Comparison of ENCODE assay signal across 28 mouse cellular contexts in the genomic region with DNA sequence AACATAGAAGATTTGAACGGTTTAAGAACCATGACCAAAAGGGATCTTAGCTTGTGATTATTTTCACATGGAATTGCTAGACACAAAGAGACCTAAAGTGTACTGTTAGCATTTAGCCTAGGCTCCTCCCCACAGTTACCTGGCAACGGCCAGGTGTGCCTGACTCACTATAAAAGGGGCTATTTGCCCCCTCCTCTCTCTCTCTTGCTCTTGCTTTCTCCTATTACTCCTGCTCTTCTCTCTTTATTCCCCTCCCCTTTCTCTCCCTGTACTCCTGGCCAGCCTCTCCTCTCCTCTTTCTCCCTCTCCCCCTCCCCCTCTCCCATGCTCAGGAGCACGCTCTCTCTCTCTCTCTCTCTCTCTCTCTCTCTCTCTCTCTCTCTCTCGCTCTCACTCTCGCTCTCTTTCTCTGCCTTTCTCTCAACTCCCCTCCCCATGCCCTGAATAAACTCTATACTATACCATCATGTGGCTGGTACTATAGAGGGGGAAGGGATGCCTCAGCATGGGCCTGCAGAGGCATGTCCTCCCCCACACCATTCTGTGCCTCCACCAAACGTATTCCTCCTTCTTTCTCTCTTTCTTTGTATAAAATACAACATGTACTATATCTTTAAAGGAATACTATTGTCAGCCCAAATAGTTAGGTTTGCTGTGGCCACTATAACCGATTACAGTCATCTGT.
DNase-seq lines count a peak whose midpoint lies in the region; ATAC-seq lines count a peak whose summit lies in the region.
"Had no signal": no experiment of that assay in that cellular context is flagged by ENCODE, and none has a peak within 500 bp of the region (broad histone marks: within the 10 kb centered on the region; RNA-seq: fewer than 3 reads in every experiment).

No protein-coding gene starts in this region.

- no peak overlapping the region for H3K27ac ChIP-seq in hindbrain, embryonic 12.5 days
- no peak overlapping the region for H3K27ac ChIP-seq in hindbrain, embryonic 11.5 days (ENCODE audit: low read depth, low read length)
- H3K27ac ChIP-seq in midbrain, embryonic 11.5 days (ENCODE audit: low read depth, low read length), result no peak overlapping the region
- H3K27ac ChIP-seq in midbrain, embryonic 10.5 days (replicated peaks), result no peak overlapping the region
- H3K27ac ChIP-seq in embryonic facial prominence, embryonic 12.5 days, result no peak overlapping the region
- H3K27ac ChIP-seq in midbrain, embryonic 15.5 days, result no peak overlapping the region
- H3K27ac ChIP-seq: forebrain, embryonic 10.5 days; heart, embryonic 10.5 days; heart, embryonic 15.5 days; hindbrain, embryonic 13.5 days; layer of hippocampus, adult 2 months; left cerebral cortex, adult 2 months; limb, embryonic 15.5 days; liver, embryonic 13.5 days; neural tube, embryonic 12.5 days had no signal

- no peaks in the 10 kb centered on the region for H3K4me1 ChIP-seq in hindbrain, embryonic 12.5 days
- no peaks in the 10 kb centered on the region for H3K4me1 ChIP-seq in hindbrain, embryonic 11.5 days (replicated peaks; ENCODE audit: control insufficient read depth, insufficient read depth, low read length)
- H3K4me1 ChIP-seq in midbrain, embryonic 11.5 days (ENCODE audit: control insufficient read depth, insufficient read depth, low read length), result no peaks in the 10 kb centered on the region
- peaks cover 11% of the 10 kb centered on the region for H3K4me1 ChIP-seq in midbrain, embryonic 10.5 days
- peaks cover 6% of the 10 kb centered on the region; the same call in 1 of the 2 replicates for H3K4me1 ChIP-seq in embryonic facial prominence, embryonic 12.5 days
- H3K4me1 ChIP-seq in midbrain, embryonic 15.5 days, result no peaks in the 10 kb centered on the region
- H3K4me1 ChIP-seq: heart, embryonic 10.5 days; heart, embryonic 15.5 days; hindbrain, embryonic 13.5 days; limb, embryonic 15.5 days; liver, embryonic 13.5 days; neural tube, embryonic 12.5 days had no signal

- 66% methylated on average over 7 of the region's 7 CpGs for WGBS in hindbrain, embryonic 12.5 days
- 65% methylated on average over 7 of the region's 7 CpGs for WGBS in hindbrain, embryonic 11.5 days
- WGBS in midbrain, embryonic 11.5 days, result 62% methylated on average over 7 of the region's 7 CpGs
- WGBS in midbrain, embryonic 10.5 days, result 63% methylated on average over 7 of the region's 7 CpGs
- 52% methylated on average over 7 of the region's 7 CpGs for WGBS in embryonic facial prominence, embryonic 12.5 days
- 46% methylated on average over 7 of the region's 7 CpGs for WGBS in midbrain, embryonic 15.5 days

- no peak overlapping the region for H3K4me2 ChIP-seq in hindbrain, embryonic 12.5 days (replicated peaks)
- no peak overlapping the region for H3K4me2 ChIP-seq in hindbrain, embryonic 11.5 days (replicated peaks; ENCODE audit: low read depth, low read length)
- H3K4me2 ChIP-seq in midbrain, embryonic 11.5 days, result no peak overlapping the region
- no peak overlapping the region for H3K4me2 ChIP-seq in embryonic facial prominence, embryonic 12.5 days (replicated peaks)
- no peak overlapping the region for H3K4me2 ChIP-seq in midbrain, embryonic 15.5 days
- H3K4me2 ChIP-seq: heart, embryonic 15.5 days; hindbrain, embryonic 13.5 days; limb, embryonic 15.5 days; liver, embryonic 13.5 days; neural tube, embryonic 12.5 days had no signal

- H3K9ac ChIP-seq in hindbrain, embryonic 12.5 days, result no peak overlapping the region
- no peak overlapping the region for H3K9ac ChIP-seq in hindbrain, embryonic 11.5 days (ENCODE audit: low read depth, low read length)
- no peak overlapping the region for H3K9ac ChIP-seq in midbrain, embryonic 11.5 days (ENCODE audit: low read length)
- H3K9ac ChIP-seq in embryonic facial prominence, embryonic 12.5 days, result no peak overlapping the region
- no peak overlapping the region for H3K9ac ChIP-seq in midbrain, embryonic 15.5 days
- H3K9ac ChIP-seq: heart, embryonic 15.5 days; hindbrain, embryonic 13.5 days; limb, embryonic 15.5 days; liver, embryonic 13.5 days; neural tube, embryonic 12.5 days had no signal

- H3K4me3 ChIP-seq in hindbrain, embryonic 12.5 days, result no peak overlapping the region
- no peak overlapping the region for H3K4me3 ChIP-seq in hindbrain, embryonic 11.5 days (ENCODE audit: low read depth, low read length)
- no peak overlapping the region for H3K4me3 ChIP-seq in midbrain, embryonic 11.5 days (ENCODE audit: low read depth, low read length)
- no peak overlapping the region for H3K4me3 ChIP-seq in midbrain, embryonic 10.5 days
- no peak overlapping the region for H3K4me3 ChIP-seq in embryonic facial prominence, embryonic 12.5 days
- H3K4me3 ChIP-seq in midbrain, embryonic 15.5 days, result no peak overlapping the region
- H3K4me3 ChIP-seq: forebrain, embryonic 10.5 days; heart, embryonic 10.5 days; heart, embryonic 15.5 days; hindbrain, embryonic 13.5 days; layer of hippocampus, adult 2 months; left cerebral cortex, adult 2 months; limb, embryonic 15.5 days; liver, embryonic 13.5 days; myocyte; neural tube, embryonic 12.5 days had no signal

- H3K36me3 ChIP-seq in hindbrain, embryonic 12.5 days, result no peaks in the 10 kb centered on the region
- no peaks in the 10 kb centered on the region for H3K36me3 ChIP-seq in hindbrain, embryonic 11.5 days (ENCODE audit: control insufficient read depth, insufficient read depth, low read length)
- H3K36me3 ChIP-seq in midbrain, embryonic 11.5 days (ENCODE audit: control insufficient read depth, insufficient read depth, low read length), result no peaks in the 10 kb centered on the region
- H3K36me3 ChIP-seq in midbrain, embryonic 10.5 days, result no peaks in the 10 kb centered on the region
- no peaks in the 10 kb centered on the region for H3K36me3 ChIP-seq in embryonic facial prominence, embryonic 12.5 days
- H3K36me3 ChIP-seq in midbrain, embryonic 15.5 days (replicated peaks), result no peaks in the 10 kb centered on the region
- H3K36me3 ChIP-seq: forebrain, embryonic 10.5 days; heart, embryonic 10.5 days; heart, embryonic 15.5 days; hindbrain, embryonic 13.5 days; limb, embryonic 15.5 days; liver, embryonic 13.5 days; neural tube, embryonic 12.5 days had no signal

- DNase-seq in hindbrain, embryonic 11.5 days (ENCODE audit: low spot score), result no peak
- DNase-seq in midbrain, embryonic 11.5 days (ENCODE audit: low spot score, missing footprints), result no peak
- no peak for DNase-seq in midbrain, embryonic 10.5 days (ENCODE audit: low spot score)
- no peak for DNase-seq in heart, adult 18-20 months
- DNase-seq: adrenal gland, adult 2 months; adrenal gland, postnatal 36 days; cerebellum, adult 18-20 months; cerebellum, postnatal 10 days; gastrocnemius, postnatal 14 days; kidney, adult 11 months; kidney, postnatal 36 days; liver, embryonic 13.5 days; lung, adult 18-20 months; lung, postnatal 10 days had no signal

- ATAC-seq in hindbrain, embryonic 12.5 days (ENCODE audit: low FRiP score), result 0 out of 2 replicates have a peak, but pooled peaks have one; percentile 38
- ATAC-seq in hindbrain, embryonic 11.5 days (ENCODE audit: low FRiP score), result no peak
- ATAC-seq in midbrain, embryonic 11.5 days (ENCODE audit: low FRiP score), result peak; percentile 48; the same call in 1 of the 2 replicates
- peak; percentile 81 for ATAC-seq in embryonic facial prominence, embryonic 12.5 days (ENCODE audit: insufficient number of reproducible peaks, insufficient read depth, low FRiP score, low TSS enrichment)
- ATAC-seq in midbrain, embryonic 15.5 days (replicated peaks), result peak; percentile 71; the same call in 1 of the 2 replicates
- ATAC-seq: CD4-positive, CD25-positive, alpha-beta regulatory T cell, adult 4 months; inflammation-experienced regulatory T-cells, adult 6 months had no signal

- H3K9me3 ChIP-seq in hindbrain, embryonic 12.5 days (replicated peaks), result no peaks in the 10 kb centered on the region
- no peaks in the 10 kb centered on the region for H3K9me3 ChIP-seq in hindbrain, embryonic 11.5 days (ENCODE audit: control insufficient read depth, low read length)
- no peaks in the 10 kb centered on the region for H3K9me3 ChIP-seq in midbrain, embryonic 11.5 days (ENCODE audit: control insufficient read depth, low read length)
- H3K9me3 ChIP-seq in midbrain, embryonic 10.5 days (replicated peaks), result peaks cover 3% of the 10 kb centered on the region; the same call in 1 of the 2 replicates
- H3K9me3 ChIP-seq in embryonic facial prominence, embryonic 12.5 days, result peaks cover 3% of the 10 kb centered on the region; the same call in 1 of the 2 replicates
- H3K9me3 ChIP-seq in midbrain, embryonic 15.5 days, result no peaks in the 10 kb centered on the region
- H3K9me3 ChIP-seq: heart, embryonic 10.5 days; heart, embryonic 15.5 days; hindbrain, embryonic 13.5 days; limb, embryonic 15.5 days; liver, embryonic 13.5 days; neural tube, embryonic 12.5 days had no signal

- no peaks in the 10 kb centered on the region for H3K27me3 ChIP-seq in hindbrain, embryonic 12.5 days
- H3K27me3 ChIP-seq in hindbrain, embryonic 11.5 days (ENCODE audit: control insufficient read depth, insufficient read depth, low read length), result no peaks in the 10 kb centered on the region
- H3K27me3 ChIP-seq in midbrain, embryonic 11.5 days (ENCODE audit: control insufficient read depth, insufficient read depth, low read length), result no peaks in the 10 kb centered on the region
- H3K27me3 ChIP-seq in midbrain, embryonic 10.5 days (ENCODE audit: low read depth, poor library complexity, severe bottlenecking), result no peaks in the 10 kb centered on the region
- no peaks in the 10 kb centered on the region for H3K27me3 ChIP-seq in embryonic facial prominence, embryonic 12.5 days
- no peaks in the 10 kb centered on the region for H3K27me3 ChIP-seq in midbrain, embryonic 15.5 days (replicated peaks)
- H3K27me3 ChIP-seq: heart, embryonic 15.5 days; hindbrain, embryonic 13.5 days; limb, embryonic 15.5 days; liver, embryonic 13.5 days; neural tube, embryonic 12.5 days had no signal
